Mouse (Mus musculus) testis, adult 2 months (tissue): ENCODE measurements around the gene 2210408I21Rik. TPM values are rescaled to one million over a fixed set of nuclear protein-coding genes. Genes with fewer than 3 reads are reported as not detected.

Experiments used
- H3K27ac ChIP-seq: fragments of 200-500 bp; 2 replicates; pipeline ENCODE4 v1.5.1; 2012; ENCODE audit warnings: low read depth, low read length; ENCODE audit not compliant: control insufficient read depth, insufficient read depth
- H3K27me3 ChIP-seq: fragments of 200-500 bp; 2 replicates; pipeline ENCODE4 v1.6.1; 2012; ENCODE audit warnings: mild to moderate bottlenecking, low read length, moderate library complexity; ENCODE audit not compliant: control insufficient read depth, insufficient read depth
- H3K36me3 ChIP-seq: fragments of 200-500 bp; 2 replicates; pipeline ENCODE4 v1.6.1; 2012; ENCODE audit warnings: mild to moderate bottlenecking, low read length; ENCODE audit not compliant: control insufficient read depth, insufficient read depth
- H3K4me1 ChIP-seq: fragments of 200-500 bp; 2 replicates; pipeline ENCODE4 v1.6.1; 2012; ENCODE audit warnings: low read length; ENCODE audit not compliant: control insufficient read depth, insufficient read depth
- H3K4me3 ChIP-seq: fragments of 200-500 bp; 2 replicates; pipeline ENCODE4 v1.5.1; 2012; ENCODE audit warnings: low read depth, mild to moderate bottlenecking, low read length, moderate library complexity, mixed read lengths; ENCODE audit not compliant: control insufficient read depth
- CTCF ChIP-seq: fragments of 200-500 bp; IDR thresholded peaks from 2 replicates; pipeline ENCODE4 v1.5.1; 2012; ENCODE audit warnings: low read depth, mild to moderate bottlenecking, inconsistent platforms, low read length, moderate library complexity; ENCODE audit not compliant: control insufficient read depth, insufficient read depth, insufficient replicate concordance
- POLR2A ChIP-seq: fragments of 200-500 bp; IDR thresholded peaks from 2 replicates; pipeline ENCODE4 v1.6.1; 2012; ENCODE audit warnings: low read depth, mild to moderate bottlenecking, inconsistent platforms, low read length, moderate library complexity; ENCODE audit not compliant: control insufficient read depth
- polyA plus RNA-seq: library from polyadenylated mRNA; depleted of rRNA; stranded (reverse); fragments of >200 nt; gene quantifications from 2 replicates; pipeline ENCODE4 v1.2.3, GENCODE M21; 2012

2210408I21Rik gene
- polyA plus RNA-seq, 1 experiment = 8.8 TPM

DNA sequence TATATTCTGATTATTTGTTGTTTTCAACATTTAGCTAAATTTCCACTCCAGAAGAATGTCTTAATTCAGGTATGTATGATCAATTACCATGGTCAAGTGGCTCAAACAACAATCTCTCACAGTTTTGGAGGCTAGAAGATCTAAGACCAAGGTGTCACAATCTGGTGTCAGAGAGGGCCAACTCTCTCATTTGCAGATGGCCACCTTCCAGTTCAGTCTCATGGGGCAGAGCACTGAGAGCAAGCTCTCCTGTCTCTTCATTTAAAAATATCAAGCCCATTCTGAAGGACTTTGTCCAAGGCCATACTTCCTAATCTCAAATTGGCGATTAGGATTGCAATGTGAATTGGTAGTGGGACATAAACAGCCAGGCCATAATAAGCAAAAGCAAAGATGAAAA lies 378.7 kb downstream of the 2210408I21Rik start:
- TF ChIP-seq CTCF = no peak
- no peak for TF ChIP-seq POLR2A
- no peaks in the 10 kb centered on the region for H3K27me3 ChIP-seq
- H3K36me3 ChIP-seq = no peaks in the 10 kb centered on the region
- H3K27ac ChIP-seq = no peak overlapping the region
- no peak overlapping the region for H3K4me3 ChIP-seq
- no peaks in the 10 kb centered on the region for H3K4me1 ChIP-seq

GRCm38 (mm10) chr13:77528960-77529699 lies 393.8 kb downstream of the 2210408I21Rik start:
- Histone ChIP-seq H3K27ac (no peak overlapping the region), H3K4me1 (no peaks in the 10 kb centered on the region), H3K36me3 (no peaks in the 10 kb centered on the region), H3K4me3 (no peak overlapping the region), H3K27me3 (no peaks in the 10 kb centered on the region)
- TF ChIP-seq POLR2A (no peak), CTCF (no peak)

- no peaks in the 10 kb centered on the region for H3K36me3 ChIP-seq
- H3K4me3 ChIP-seq = no peak overlapping the region
- H3K27ac ChIP-seq = no peak overlapping the region
- no peaks in the 10 kb centered on the region for H3K4me1 ChIP-seq
- TF ChIP-seq CTCF (no peak), POLR2A (no peak)
- no peaks in the 10 kb centered on the region for H3K27me3 ChIP-seq
Measured at GRCm38 (mm10) chr13:77529760-77530159, 394.4 kb downstream of the 2210408I21Rik start.

GRCm38 (mm10) chr13:77537466-77537865 lies 402.1 kb downstream of the 2210408I21Rik start:
- Histone ChIP-seq H3K36me3 (no peaks in the 10 kb centered on the region), H3K27me3 (no peaks in the 10 kb centered on the region), H3K27ac (no peak overlapping the region), H3K4me3 (no peak overlapping the region), H3K4me1 (no peaks in the 10 kb centered on the region)
- no peak for TF ChIP-seq POLR2A
- no peak for TF ChIP-seq CTCF

GRCm38 (mm10) chr13:77547486-77548385 lies 412.4 kb downstream of the 2210408I21Rik start:
- no peaks in the 10 kb centered on the region for H3K36me3 ChIP-seq
- H3K4me3 ChIP-seq = peak overlapping the region; percentile 77
- H3K27ac ChIP-seq = peak overlapping the region; percentile 62; the same call in 1 of the 2 replicates
- peaks cover 5% of the 10 kb centered on the region; the same call in 1 of the 2 replicates for H3K4me1 ChIP-seq
- TF ChIP-seq CTCF (no peak), POLR2A (no peak)
- H3K27me3 ChIP-seq = no peaks in the 10 kb centered on the region

GRCm38 (mm10) chr13:77548386-77548695 lies 413.0 kb downstream of the 2210408I21Rik start:
- Histone ChIP-seq H3K27ac (peak overlapping the region; percentile 62; the same call in 1 of the 2 replicates), H3K27me3 (no peaks in the 10 kb centered on the region), H3K4me1 (peaks cover 5% of the 10 kb centered on the region; the same call in 1 of the 2 replicates), H3K36me3 (no peaks in the 10 kb centered on the region), H3K4me3 (peak overlapping the region; percentile 77)
- no peak for TF ChIP-seq POLR2A
- TF ChIP-seq CTCF = no peak

DNA sequence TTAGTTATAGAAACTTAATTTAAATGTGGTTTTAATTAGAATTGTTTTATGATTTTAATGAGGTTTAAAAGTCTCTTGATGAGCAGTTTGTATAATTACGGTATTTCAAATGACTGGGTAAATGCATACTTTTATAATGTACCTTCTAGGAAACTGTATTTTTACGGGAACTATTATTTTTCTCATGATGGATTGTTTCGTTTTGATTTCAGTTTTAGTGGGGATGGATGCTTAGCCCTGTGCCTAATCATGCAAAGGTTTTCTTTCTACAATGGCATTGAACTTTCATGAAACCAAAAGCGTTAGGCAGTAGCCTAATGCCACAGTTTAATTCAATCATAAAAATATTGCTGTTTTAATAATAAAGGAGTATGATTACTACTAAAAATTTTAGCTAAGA lies 413.4 kb downstream of the 2210408I21Rik start:
- Histone ChIP-seq H3K4me3 (no peak overlapping the region), H3K27ac (no peak overlapping the region), H3K4me1 (peaks cover 5% of the 10 kb centered on the region; the same call in 1 of the 2 replicates), H3K36me3 (no peaks in the 10 kb centered on the region), H3K27me3 (no peaks in the 10 kb centered on the region)
- TF ChIP-seq POLR2A (no peak), CTCF (no peak)
